Mouse (Mus musculus) adrenal gland, postnatal 36 days (tissue): ENCODE measurements around the gene Atp5b. TPM values are rescaled to one million over a fixed set of nuclear protein-coding genes. Genes with fewer than 3 reads are reported as not detected.

ENCODE experiments used
- DNase-seq, 2 experiments: peaks; one replicate each; pipeline ENCODE4 v3.0.0; 2021; ENCODE audit warnings: mixed read lengths in 1 of 2
- microRNA-seq: library from miRNA; unstranded; fragments of <30 nt; microRNA quantifications from one replicate; pipeline ENCODE4 v1.2.0, GENCODE M21; 2021
- total RNA-seq, 2 experiments: library from RNA; stranded (reverse); gene quantifications; 2 replicates each; pipeline ENCODE4 v1.2.3; 2021

Atp5b gene
- total RNA-seq, 2 experiments from 2014 or later: 2,942 to 3,172 TPM

GRCm38 (mm10) chr10:128096693-128097586 is 13.9 kb downstream of the Atp5b start:
- DNase-seq: peak; percentile 90 to 93

GRCm38 (mm10) chr10:128097587-128097971 is 14.5 kb downstream of the Atp5b start:
- DNase-seq: peak; percentile 69 to 86

- no peak for DNase-seq
Observed at GRCm38 (mm10) chr10:128110103-128110761, 27.2 kb downstream of the Atp5b start.

GRCm38 (mm10) chr10:128111227-128111626 is 28.2 kb downstream of the Atp5b start:
- no peak for DNase-seq

- no peak for DNase-seq
Observed at GRCm38 (mm10) chr10:128123833-128124232, 40.8 kb downstream of the Atp5b start.

GRCm38 (mm10) chr10:128124831-128125230 is 41.8 kb downstream of the Atp5b start:
- DNase-seq: no peak

- DNase-seq: no peak
Observed at GRCm38 (mm10) chr10:128125951-128126350, 42.9 kb downstream of the Atp5b start.

GRCm38 (mm10) chr10:128127497-128127896 is 44.4 kb downstream of the Atp5b start:
- no peak for DNase-seq

GRCm38 (mm10) chr10:128128143-128128542 is 45.1 kb downstream of the Atp5b start:
- no peak for DNase-seq

GRCm38 (mm10) chr10:128131297-128131696 is 48.2 kb downstream of the Atp5b start:
- DNase-seq: no peak

GRCm38 (mm10) chr10:128131812-128132211 is 48.7 kb downstream of the Atp5b start:
- no peak for DNase-seq

- no peak for DNase-seq
Observed at GRCm38 (mm10) chr10:128133650-128134332, 50.7 kb downstream of the Atp5b start.

GRCm38 (mm10) chr10:128135374-128135773 is 52.3 kb downstream of the Atp5b start:
- no peak for DNase-seq

Small RNAs within 50 kb of the gene (microRNA-seq; reads per million reads assigned to microRNA genes)
- 52.0 reads per million, percentile 45 among the genes with 10 or more reads in this experiment for gene Mir677

Other genes starting within 250 kb of the Atp5b start
- gene Rdh19, start 233.3 kb upstream of the Atp5b start, total RNA-seq: under 1 TPM in 1 of 2 experiments, not detected in 1; 0.23 TPM
- gene Rdh16f2, start 216.8 kb upstream of the Atp5b start, total RNA-seq: not detected
- under 1 TPM in 1 of 2 experiments, not detected in 1; 0.40 TPM for gene Rdh7, start 194.5 kb upstream of the Atp5b start, total RNA-seq
- gene Sdr9c7, start 184.8 kb upstream of the Atp5b start, total RNA-seq: under 1 TPM; 0.56 to 0.76 TPM
- under 1 TPM in 1 of 2 experiments, not detected in 1; 0.23 TPM for gene Hsd17b6, start 75.7 kb upstream of the Atp5b start, total RNA-seq
- gene Prim1, start 68.1 kb upstream of the Atp5b start, total RNA-seq: 1 to 10 TPM; 4.2 to 4.5 TPM
- gene Naca, start 47.7 kb upstream of the Atp5b start, total RNA-seq: 100 to 1,000 TPM; 638 to 655 TPM
- 100 to 1,000 TPM; 182 to 237 TPM for gene Ptges3, start 24.3 kb upstream of the Atp5b start, total RNA-seq
- gene Baz2a, start 8.3 kb downstream of the Atp5b start, total RNA-seq: 10 to 100 TPM; 43.6 to 50.3 TPM
- gene Rbms2, start 97.0 kb downstream of the Atp5b start, total RNA-seq: 100 to 1,000 TPM in 1 of 2 experiments, 10 to 100 TPM in 1; 79.9 to 101 TPM
- 1 to 10 TPM; 1.2 to 2.4 TPM for gene Gls2, start 111.2 kb downstream of the Atp5b start, total RNA-seq
- gene Spryd4, start 128.5 kb downstream of the Atp5b start, total RNA-seq: 10 to 100 TPM; 15.1 to 19.1 TPM
- gene Mip, start 142.6 kb downstream of the Atp5b start, total RNA-seq: not detected
- gene Timeless, start 148.8 kb downstream of the Atp5b start, total RNA-seq: 1 to 10 TPM; 7.6 to 8.8 TPM
- under 1 TPM in 1 of 2 experiments, not detected in 1; 0.23 TPM for gene Apon, start 170.8 kb downstream of the Atp5b start, total RNA-seq
- gene Apof, start 185.4 kb downstream of the Atp5b start, total RNA-seq: 10 to 100 TPM in 1 of 2 experiments, 1 to 10 TPM in 1; 1.5 to 11.9 TPM
- gene Stat2, start 187.3 kb downstream of the Atp5b start, total RNA-seq: 10 to 100 TPM; 32.9 to 33.6 TPM
- gene Il23a, start 215.5 kb downstream of the Atp5b start, total RNA-seq: not detected
- gene Pan2, start 220.1 kb downstream of the Atp5b start, total RNA-seq: 10 to 100 TPM; 17.7 to 19.6 TPM
- gene Cnpy2, start 239.2 kb downstream of the Atp5b start, total RNA-seq: 100 to 1,000 TPM; 170 to 204 TPM